Mouse (Mus musculus) G1E (cell line): ENCODE data around the gene Ech1. TPM values are rescaled to one million over a fixed set of nuclear protein-coding genes. Genes with fewer than 3 reads are reported as not detected.
A peak's percentile ranks its signal among the peaks of the same experiment; 100 is the strongest.

Experiments used
- ATAC-seq: 2 replicates; pipeline ENCODE4 v1.8.0; 2016; ENCODE audit warnings: mild to moderate bottlenecking; ENCODE audit not compliant: insufficient number of reproducible peaks, poor library complexity, low FRiP score, severe bottlenecking; ENCODE audit errors: extremely low read depth
- DNase-seq: peaks from one replicate; pipeline ENCODE4 v3.0.0; 2012; ENCODE audit warnings: low spot score
- H3K27me3 ChIP-seq: 2 replicates; pipeline ENCODE4 v1.6.1; 2012; ENCODE audit warnings: mild to moderate bottlenecking, low read length, inconsistent platforms; ENCODE audit not compliant: insufficient read depth
- H3K36me3 ChIP-seq: replicated peaks from 2 replicates; pipeline ENCODE3; 2012; ENCODE audit warnings: mild to moderate bottlenecking, inconsistent platforms
- H3K4me1 ChIP-seq: 2 replicates; pipeline ENCODE4 v1.6.1; 2012; ENCODE audit warnings: low read depth, low read length, inconsistent platforms, mixed read lengths; ENCODE audit not compliant: insufficient read depth
- H3K4me3 ChIP-seq: 2 replicates; pipeline ENCODE4 v1.5.1; 2012; ENCODE audit warnings: low read depth, mild to moderate bottlenecking, inconsistent platforms, low read length, moderate library complexity, mixed read lengths
- H3K9me3 ChIP-seq: replicated peaks from 2 replicates; pipeline ENCODE4 v1.6.1; 2012; ENCODE audit warnings: inconsistent platforms
- CTCF ChIP-seq: IDR thresholded peaks from 2 replicates; pipeline ENCODE4 v1.5.1; 2012; ENCODE audit warnings: low read depth, low read length, inconsistent platforms, mixed read lengths
- GATA1 ChIP-seq: IDR thresholded peaks from 2 replicates; pipeline ENCODE4 v1.6.1; 2012; ENCODE audit warnings: borderline replicate concordance, low read length, inconsistent platforms, mixed read lengths
- GATA2 ChIP-seq: IDR thresholded peaks from 2 replicates; pipeline ENCODE4 v1.6.1; 2012; ENCODE audit warnings: low read depth, low read length, inconsistent platforms, borderline replicate concordance
- POLR2AphosphoS5 ChIP-seq: IDR thresholded peaks from 2 replicates; pipeline ENCODE4 v1.6.1; 2012; ENCODE audit warnings: low read depth, low read length, inconsistent platforms; ENCODE audit not compliant: insufficient replicate concordance
- TAL1 ChIP-seq: conservative IDR thresholded peaks from 2 replicates; pipeline ENCODE4 v1.6.1; 2012; ENCODE audit warnings: low read depth, low read length, inconsistent platforms, mixed read lengths
- polyA plus RNA-seq: library from polyadenylated mRNA; stranded (reverse); fragments of >175 nt; gene quantifications from 2 replicates; pipeline ENCODE4 v1.2.3, GENCODE M21; 2012
- total RNA-seq, 2 experiments: library from RNA; stranded (forward) in 1 of 2; stranded (reverse) in 1 of 2; fragments of 200-1000 nt in 1 of 2; fragments of >200 nt in 1 of 2; fragmentation: Nextera tagmentation in 1 of 2; gene quantifications; 2 replicates each; pipeline ENCODE4 v1.2.3; 2014 to 2017

Gene Ech1
- total and polyA plus RNA-seq, 3 experiments = 33.1 to 102 (median 78.5) TPM

- peak within 1 kb of the TSS; percentile 91 for H3K4me3 ChIP-seq
- peaks cover 43% of the 10 kb centered on the region for H3K4me1 ChIP-seq
- peaks cover 17% of the 10 kb centered on the region for H3K36me3 ChIP-seq
- H3K9me3 ChIP-seq = no peaks in the 10 kb centered on the region
- H3K27me3 ChIP-seq = no peaks in the 10 kb centered on the region
- no peak for TF ChIP-seq CTCF
- peak; percentile 39 for TF ChIP-seq TAL1
- TF ChIP-seq GATA1 = no peak
- no peak for TF ChIP-seq POLR2AphosphoS5
- TF ChIP-seq GATA2 = no peak
- ATAC-seq = no peak
- peak; percentile 53 for DNase-seq
Observed at GRCm38 (mm10) chr7:28808221-28808941, 16.6 kb upstream of the Ech1 start, which contains the start of gene Hnrnpl. TSS of gene Hnrnpl (plus strand) at chr7:28808541.

- H3K4me1 ChIP-seq = peaks cover 46% of the 10 kb centered on the region
- ATAC-seq = peak; percentile 35
- no peaks in the 10 kb centered on the region for H3K9me3 ChIP-seq
- TF ChIP-seq POLR2AphosphoS5 (0 out of 2 replicates have a peak, but pooled peaks have one; percentile 20), CTCF (no peak)
- peak; percentile 91 for DNase-seq
- no peaks in the 10 kb centered on the region for H3K27me3 ChIP-seq
- H3K36me3 ChIP-seq = peaks cover 23% of the 10 kb centered on the region
- peak overlapping the region; percentile 91 for H3K4me3 ChIP-seq
Observed at GRCm38 (mm10) chr7:28808957-28809393, 16.0 kb upstream of the Ech1 start.

- peak overlapping the region; percentile 91 for H3K4me3 ChIP-seq
- ATAC-seq (no peak), DNase-seq (no peak)
Observed at GRCm38 (mm10) chr7:28809401-28810089, 15.5 kb upstream of the Ech1 start.

GRCm38 (mm10) chr7:28810107-28811066, 14.6 kb upstream of the Ech1 start:
- H3K9me3 ChIP-seq = no peaks in the 10 kb centered on the region
- peak overlapping the region; percentile 91 for H3K4me3 ChIP-seq
- no peaks in the 10 kb centered on the region for H3K27me3 ChIP-seq
- DNase-seq (peak; percentile 96), ATAC-seq (peak; percentile 81)
- TF ChIP-seq TAL1 (no peak), GATA2 (no peak), CTCF (no peak), POLR2AphosphoS5 (no peak), GATA1 (no peak)
- H3K4me1 ChIP-seq = peaks cover 61% of the 10 kb centered on the region
- peaks cover 37% of the 10 kb centered on the region for H3K36me3 ChIP-seq

More at GRCm38 (mm10) chr7:28809401-28810089, 15.5 kb upstream of the Ech1 start:
- TF ChIP-seq GATA2 = no peak
- TF ChIP-seq TAL1 = no peak
- TF ChIP-seq CTCF = no peak
- TF ChIP-seq POLR2AphosphoS5 = no peak; the same call in 1 of the 2 replicates
- no peak for TF ChIP-seq GATA1
- peaks cover 52% of the 10 kb centered on the region for H3K4me1 ChIP-seq
- no peaks in the 10 kb centered on the region for H3K27me3 ChIP-seq
- H3K9me3 ChIP-seq = no peaks in the 10 kb centered on the region
- H3K36me3 ChIP-seq = peaks cover 29% of the 10 kb centered on the region

- Histone ChIP-seq H3K9me3 (no peaks in the 10 kb centered on the region), H3K27me3 (no peaks in the 10 kb centered on the region), H3K4me3 (peak overlapping the region; percentile 91), H3K4me1 (peaks cover 69% of the 10 kb centered on the region), H3K36me3 (peaks cover 46% of the 10 kb centered on the region)
- ATAC-seq (no peak), DNase-seq (peak; percentile 80)
- no peak for TF ChIP-seq TAL1
- TF ChIP-seq POLR2AphosphoS5 = no peak
- no peak for TF ChIP-seq CTCF
- TF ChIP-seq GATA1 = no peak
- no peak for TF ChIP-seq GATA2
Observed at GRCm38 (mm10) chr7:28811228-28811627, 13.8 kb upstream of the Ech1 start.
